In the genomic region with DNA sequence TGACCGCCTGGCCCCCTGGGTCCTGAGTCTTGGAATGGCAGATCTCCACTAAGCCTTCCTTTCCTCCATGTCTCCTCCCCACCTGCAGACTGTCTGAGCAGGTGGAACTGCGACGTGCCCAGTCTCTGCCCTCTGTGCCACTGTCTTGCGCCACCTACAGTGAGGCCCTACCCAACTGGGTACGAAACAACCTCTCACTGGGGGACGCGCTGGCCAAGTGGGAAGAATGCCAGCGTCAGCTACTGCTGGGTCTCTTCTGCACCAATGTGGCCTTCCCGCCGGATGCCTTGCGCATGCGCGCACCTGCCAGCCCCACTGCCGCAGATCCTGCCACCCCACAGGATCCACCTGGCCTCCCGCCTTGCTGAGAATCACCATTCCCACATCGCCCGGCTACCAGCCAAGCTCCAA, we compare ENCODE assay signal across 14 mouse cellular contexts. TPM values are rescaled to one million over a fixed set of nuclear protein-coding genes. Genes with fewer than 3 reads are reported as not detected.
DNase-seq lines count a peak whose midpoint lies in the region; TF ChIP-seq lines count a peak whose summit lies in the region.
"Had no signal": no experiment of that assay in that cellular context is flagged by ENCODE, and none has a peak within 500 bp of the region (broad histone marks: within the 10 kb centered on the region; RNA-seq: fewer than 3 reads in every experiment).

No protein-coding gene starts in this region.

- H3K4me3 ChIP-seq in E14TG2a.4 (replicated peaks; ENCODE audit: low read length): peak overlapping the region; percentile 74
- H3K4me3 ChIP-seq in limb, embryonic 10.5 days: no peak overlapping the region
- H3K4me3 ChIP-seq: embryonic facial prominence, embryonic 10.5 days; limb, embryonic 13.5 days had no signal

- H3K27ac ChIP-seq in limb, embryonic 10.5 days: no peak overlapping the region
- H3K27ac ChIP-seq: embryonic facial prominence, embryonic 10.5 days; limb, embryonic 13.5 days had no signal

- TF ChIP-seq CTCF in E14TG2a.4 (conservative IDR thresholded peaks at IDR 0.05; ENCODE audit: low read length): no peak

- H3K27me3 ChIP-seq in E14TG2a.4 (ENCODE audit: insufficient read depth, low read length): peaks cover 62% of the 10 kb centered on the region
- peaks cover 79% of the 10 kb centered on the region for H3K27me3 ChIP-seq in limb, embryonic 10.5 days (ENCODE audit: low read depth, poor library complexity, severe bottlenecking)
- H3K27me3 ChIP-seq: Patski had no signal

- intact Hi-C loops in heart, postnatal 14 days (cut with DNase I): loop anchor here (5.0 kb wide), 1 partner anchor 47 kb away; a partner anchor contains a TSS

- no peaks in the 10 kb centered on the region for H3K9me3 ChIP-seq in E14TG2a.4 (ENCODE audit: low read length)
- H3K9me3 ChIP-seq in limb, embryonic 10.5 days (replicated peaks): no peaks in the 10 kb centered on the region
- H3K9me3 ChIP-seq: embryonic facial prominence, embryonic 10.5 days; limb, embryonic 13.5 days had no signal

- peak; percentile 31 to 33 for DNase-seq in heart, adult 18-20 months
- no peak for DNase-seq in heart, postnatal 14 days
- peak; percentile 74 for DNase-seq in ZHBTc4 (ENCODE audit: low read depth, low spot score)
- DNase-seq in cerebellum, adult 9-10 months: peak; percentile 88
- DNase-seq in layer of hippocampus, postnatal 36 days: no peak
- DNase-seq in limb, embryonic 10.5 days (ENCODE audit: low spot score): no peak
- DNase-seq: lung, adult 18-20 months; right cerebral cortex, postnatal 25 days had no signal

- peaks cover 17% of the 10 kb centered on the region for H3K36me3 ChIP-seq in E14TG2a.4 (ENCODE audit: insufficient read depth, low read length)
- H3K36me3 ChIP-seq in limb, embryonic 10.5 days: peaks cover 5% of the 10 kb centered on the region; the same call in 1 of the 2 replicates

- WGBS in limb, embryonic 10.5 days: 85% methylated on average over 17 of the region's 17 CpGs

- peaks cover 87% of the 10 kb centered on the region for H3K4me1 ChIP-seq in E14TG2a.4 (replicated peaks; ENCODE audit: low read depth, low read length)
- H3K4me1 ChIP-seq in limb, embryonic 10.5 days: peaks cover 62% of the 10 kb centered on the region

RNA-seq across cellular contexts. Expression of a gene that starts 1.6 kb away (rescaled TPM):
- 10 to 100 TPM; 22.5 to 23.3 TPM for total RNA-seq in heart, adult 18-20 months (2021)
- total RNA-seq in heart, postnatal 14 days (2021): 10 to 100 TPM; 25.2 to 27.9 TPM
- total RNA-seq in layer of hippocampus, postnatal 36 days (2021): 1 to 10 TPM; 3.9 to 6.0 TPM
- polyA plus RNA-seq in limb, embryonic 10.5 days (2016; fragmentation: Nextera tagmentation; extraction: Ambion mirVana): 7.0 and 7.8 TPM in 2 replicates
- total RNA-seq: monocyte, adult 5-6 weeks had no signal
- polyA plus RNA-seq: CD4-positive, CD25-positive, alpha-beta regulatory T cell, adult 4 months had no signal

RNA-seq across cellular contexts. Expression of a gene that starts 4.3 kb away (rescaled TPM):
- 100 to 1,000 TPM; 387 to 566 TPM for total RNA-seq in heart, adult 18-20 months (2021)
- total RNA-seq in heart, postnatal 14 days (2021): 100 to 1,000 TPM; 351 to 430 TPM
- total RNA-seq in layer of hippocampus, postnatal 36 days (2021): 10 to 100 TPM; 17.7 to 27.0 TPM
- polyA plus RNA-seq in limb, embryonic 10.5 days (2016; fragmentation: Nextera tagmentation; extraction: Ambion mirVana): 11.6 and 12.4 TPM in 2 replicates

RNA-seq across cellular contexts. Expression of a gene that starts 7.9 kb away (rescaled TPM):
- total RNA-seq in heart, adult 18-20 months (2021): 100 to 1,000 TPM; 320 to 330 TPM
- 100 to 1,000 TPM; 258 to 268 TPM for total RNA-seq in heart, postnatal 14 days (2021)
- total RNA-seq in layer of hippocampus, postnatal 36 days (2021): 10 to 100 TPM; 21.4 to 21.5 TPM
- polyA plus RNA-seq in limb, embryonic 10.5 days (2016; fragmentation: Nextera tagmentation; extraction: Ambion mirVana): 14.0 and 15.8 TPM in 2 replicates

RNA-seq across cellular contexts. Expression of a gene that starts 12.1 kb away (rescaled TPM):
- total RNA-seq in heart, adult 18-20 months (2021): 1,000 to 10,000 TPM in 1 of 2 experiments, 100 to 1,000 TPM in 1; 998 to 1,000 TPM
- total RNA-seq in heart, postnatal 14 days (2021): 100 to 1,000 TPM; 876 to 946 TPM
- total RNA-seq in layer of hippocampus, postnatal 36 days (2021): 100 to 1,000 TPM; 556 TPM
- 1,138 and 1,369 TPM in 2 replicates for polyA plus RNA-seq in limb, embryonic 10.5 days (2016; fragmentation: Nextera tagmentation; extraction: Ambion mirVana)

RNA-seq across cellular contexts. Expression of a gene that starts 15.5 kb away (rescaled TPM):
- under 1 TPM; 0.21 to 0.42 TPM for total RNA-seq in heart, adult 18-20 months (2021)
- total RNA-seq in heart, postnatal 14 days (2021): 1 to 10 TPM; 1.1 to 1.2 TPM
- 1 to 10 TPM in 1 of 2 experiments, under 1 TPM in 1; 0.66 to 1.1 TPM for total RNA-seq in layer of hippocampus, postnatal 36 days (2021)
- polyA plus RNA-seq in limb, embryonic 10.5 days (2016; fragmentation: Nextera tagmentation; extraction: Ambion mirVana): 26.8 and 30.0 TPM in 2 replicates

Comparison
In these comparisons a context has a peak if more than half of its experiments do, and no peak if none do; other contexts are left out.
1. DNase-seq: peak in heart, adult 18-20 months (2 of 2), ZHBTc4 (single experiment) and cerebellum, adult 9-10 months (single experiment); none in heart, postnatal 14 days (0 of 2), layer of hippocampus, postnatal 36 days (0 of 2) and limb, embryonic 10.5 days (single experiment).
2. RNA of a gene that starts 4.3 kb away (total RNA-seq): 387 to 566 TPM in heart, adult 18-20 months and 351 to 430 TPM in heart, postnatal 14 days; 17.7 to 27.0 TPM in layer of hippocampus, postnatal 36 days; every median in the first group is over 10 times any median in the second.
3. RNA of a gene that starts 7.9 kb away (total RNA-seq): 320 to 330 TPM in heart, adult 18-20 months and 258 to 268 TPM in heart, postnatal 14 days; 21.4 to 21.5 TPM in layer of hippocampus, postnatal 36 days; every median in the first group is over 10 times any median in the second.